Mouse (Mus musculus): Measurements from ENCODE around the gene Ipo11.

Ipo11 gene

GRCm38 (mm10) chr13:106904637-106905036 lies 32.1 kb downstream of the Ipo11 start:
- DNase-seq (ENCODE audit: low read depth), result no peak

DNA sequence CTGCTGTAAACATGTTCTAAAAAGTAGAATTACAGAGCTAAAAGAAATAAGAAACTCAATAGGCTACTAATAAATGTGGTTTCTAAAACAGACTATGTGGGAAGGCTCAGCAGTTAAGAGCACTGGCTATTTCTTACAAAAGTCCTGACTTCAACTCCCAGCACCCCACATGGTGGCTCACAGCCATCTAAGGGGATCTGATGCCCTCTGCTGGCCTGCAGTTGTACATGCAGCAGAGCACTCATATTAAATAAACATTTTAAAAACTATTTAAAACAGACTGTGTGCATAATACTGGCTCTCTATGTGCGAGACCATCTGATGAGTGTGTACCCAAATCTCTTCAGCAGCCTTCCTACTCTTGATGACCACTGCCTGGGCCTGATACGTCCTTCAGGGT lies 42.5 kb downstream of the Ipo11 start:
- DNase-seq (ENCODE audit: low read depth), result peak; percentile 33

GRCm38 (mm10) chr13:106893701-106894100 lies 43.1 kb downstream of the Ipo11 start:
- DNase-seq (ENCODE audit: low read depth), result no peak

DNA sequence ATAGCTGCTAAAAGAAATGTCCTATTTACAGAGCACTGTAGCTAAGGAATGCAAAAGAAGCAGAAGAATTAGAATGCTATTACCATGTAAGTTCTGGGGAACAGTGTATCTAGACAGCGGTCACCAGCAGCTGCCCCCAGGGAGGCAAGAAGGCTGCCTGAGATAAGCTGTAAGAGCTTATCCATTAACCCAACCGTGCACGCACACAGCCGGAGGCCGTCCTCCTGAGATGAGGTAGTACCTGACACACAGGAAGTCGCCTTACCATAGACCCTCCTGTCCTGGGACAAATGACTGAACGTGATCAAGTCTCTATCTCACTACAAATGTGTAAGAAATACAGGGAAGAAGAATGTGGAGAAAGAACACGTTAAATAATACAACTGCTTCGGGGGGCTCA lies 43.6 kb downstream of the Ipo11 start:
- DNase-seq (ENCODE audit: low read depth), result no peak

GRCm38 (mm10) chr13:106887364-106887763 lies 49.4 kb downstream of the Ipo11 start:
- no peak for DNase-seq (ENCODE audit: low read depth)

GRCm38 (mm10) chr13:106884249-106884648 lies 52.5 kb downstream of the Ipo11 start:
- no peak for DNase-seq (ENCODE audit: low read depth)

DNA sequence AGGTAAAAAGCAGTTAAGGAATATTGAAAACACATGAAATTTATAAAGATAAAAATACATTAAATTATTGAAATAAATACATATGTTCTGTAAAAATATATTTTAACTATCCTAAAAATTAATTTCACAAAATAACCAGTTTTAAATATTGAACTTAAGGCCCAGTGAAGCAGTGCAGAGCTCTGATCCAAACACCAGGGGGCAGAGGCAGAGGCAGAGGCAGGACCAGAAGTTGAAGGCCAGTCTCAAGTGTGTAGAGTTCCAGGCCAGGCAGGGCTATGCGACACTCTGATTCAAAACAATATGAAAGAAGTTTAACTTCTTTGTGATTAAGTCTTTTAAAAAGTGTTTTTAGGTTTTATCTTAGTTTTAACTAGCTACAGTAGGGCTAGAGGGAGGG lies 60.5 kb downstream of the Ipo11 start:
- DNase-seq (ENCODE audit: low read depth), result peak; percentile 39

- DNase-seq (ENCODE audit: low read depth), result no peak
Measured at GRCm38 (mm10) chr13:106865547-106865946, 71.2 kb downstream of the Ipo11 start.

GRCm38 (mm10) chr13:106858779-106859178 lies 78.0 kb downstream of the Ipo11 start:
- DNase-seq (ENCODE audit: low read depth), result no peak

GRCm38 (mm10) chr13:106856556-106856955 lies 80.2 kb downstream of the Ipo11 start:
- no peak for DNase-seq (ENCODE audit: low read depth)

DNA sequence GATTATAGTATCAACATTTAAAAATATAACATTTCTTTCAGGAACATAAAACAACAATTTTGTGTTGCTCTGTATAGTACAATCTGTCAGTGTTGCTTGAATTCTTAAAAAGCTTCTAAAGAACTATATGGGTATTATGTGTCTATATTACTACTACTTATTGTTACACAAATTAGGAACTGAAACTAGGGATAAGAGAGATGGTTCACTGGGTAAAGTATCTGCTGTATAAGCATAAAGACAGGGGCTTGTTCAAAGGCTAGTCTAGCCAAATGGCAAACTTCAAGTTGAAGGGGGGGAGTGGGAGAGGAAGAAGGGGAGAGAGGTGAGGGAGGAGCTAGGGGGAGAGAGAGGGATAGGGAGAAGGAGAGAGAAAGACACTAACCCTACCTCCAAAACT lies 89.2 kb downstream of the Ipo11 start:
- DNase-seq (ENCODE audit: low read depth), result no peak

DNA sequence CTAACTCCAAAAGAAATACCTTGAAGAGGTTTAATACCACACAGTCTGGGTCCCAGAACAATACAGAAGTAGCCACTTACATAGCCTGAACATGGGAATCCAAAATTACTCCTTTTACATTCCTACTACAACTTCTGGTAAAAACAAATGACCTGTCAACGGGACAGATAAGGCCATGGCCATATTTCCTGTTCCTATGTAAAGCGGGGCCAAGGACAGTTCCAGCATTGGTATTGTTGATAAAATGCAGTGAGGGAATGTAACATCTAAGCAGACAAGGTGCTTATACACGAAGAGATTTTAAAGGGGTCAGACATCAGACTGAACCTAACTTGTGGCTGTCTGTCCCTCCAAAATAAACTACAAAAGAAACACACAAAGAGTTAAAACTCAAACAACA lies 91.8 kb downstream of the Ipo11 start:
- DNase-seq (ENCODE audit: low read depth), result no peak

DNA sequence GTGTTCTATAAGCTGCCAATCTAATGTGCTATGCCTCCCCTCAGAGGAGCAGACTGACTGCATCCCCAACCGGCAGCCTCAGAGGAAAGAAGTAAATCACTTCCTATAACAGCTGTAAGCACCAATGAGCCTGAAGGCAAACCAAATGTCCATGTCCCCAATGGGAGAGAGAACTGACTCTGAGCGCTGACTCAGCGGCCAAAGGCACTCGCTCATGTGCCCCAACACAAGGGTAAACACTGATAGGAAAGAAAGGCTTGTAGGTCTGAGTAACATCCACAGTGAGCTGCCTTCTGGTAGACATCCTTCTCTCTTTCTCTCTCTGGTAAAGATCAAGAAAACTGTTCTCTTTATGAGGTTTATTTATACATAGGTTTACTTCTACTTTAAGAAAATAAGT lies 94.2 kb downstream of the Ipo11 start:
- DNase-seq (ENCODE audit: low read depth), result no peak

- no peak for DNase-seq (ENCODE audit: low read depth)
Measured at GRCm38 (mm10) chr13:106838778-106839177, 98.0 kb downstream of the Ipo11 start.

GRCm38 (mm10) chr13:106836527-106836879 lies 100.3 kb downstream of the Ipo11 start:
- DNase-seq (ENCODE audit: low read depth), result no peak

- DNase-seq (ENCODE audit: low read depth), result no peak
Measured at GRCm38 (mm10) chr13:106835844-106836526, 100.8 kb downstream of the Ipo11 start.

- DNase-seq (ENCODE audit: low read depth), result no peak
Measured at GRCm38 (mm10) chr13:106830029-106830428, 106.7 kb downstream of the Ipo11 start.

- no peak for DNase-seq (ENCODE audit: low read depth)
Measured at GRCm38 (mm10) chr13:106829327-106829997, 107.3 kb downstream of the Ipo11 start.

DNA sequence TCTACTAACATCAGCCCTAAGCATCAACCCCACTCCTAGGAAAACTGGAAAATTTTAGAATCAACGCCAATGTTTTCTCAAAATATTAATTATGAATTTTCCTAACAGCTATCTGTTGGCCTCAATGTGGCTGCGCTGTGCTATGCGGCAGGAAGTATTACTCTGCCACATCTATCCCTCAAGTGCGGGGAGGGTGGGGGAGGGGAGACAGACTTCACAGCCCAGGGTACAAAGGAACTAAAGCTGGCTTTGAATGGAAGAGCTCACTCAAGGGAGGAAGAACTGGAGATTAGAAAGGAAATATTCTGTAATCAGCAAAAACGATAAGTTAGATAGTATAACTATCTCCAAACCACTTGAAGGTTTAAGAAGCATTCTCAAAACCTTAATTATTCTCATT lies 111.1 kb downstream of the Ipo11 start:
- DNase-seq (ENCODE audit: low read depth), result no peak

GRCm38 (mm10) chr13:106823875-106824191 lies 112.9 kb downstream of the Ipo11 start:
- DNase-seq (ENCODE audit: low read depth), result no peak

GRCm38 (mm10) chr13:106823121-106823874 lies 113.5 kb downstream of the Ipo11 start:
- DNase-seq (ENCODE audit: low read depth), result no peak

GRCm38 (mm10) chr13:106820149-106820548 lies 116.6 kb downstream of the Ipo11 start:
- DNase-seq (ENCODE audit: low read depth), result no peak

- DNase-seq (ENCODE audit: low read depth), result peak; percentile 26
Measured at GRCm38 (mm10) chr13:106819749-106820148, 117.0 kb downstream of the Ipo11 start.
